Mouse (Mus musculus) embryonic facial prominence, embryonic 11.5 days (tissue): ENCODE measurements at regions not wholly inside any gene's neighbourhood (a gene's known extent, or its start where the extent isn't known, plus 50 kb on each side); places are given as distances from the start of the nearest gene placed in this dataset.

Experiments
- ATAC-seq: fragments of 200-750 bp; cut with Nextera tagmentation; replicated peaks from 2 replicates; pipeline ENCODE4 v1.8.0; 2017; ENCODE audit warnings: low read depth; ENCODE audit not compliant: insufficient number of reproducible peaks, low FRiP score, low TSS enrichment
- DNase-seq: peaks from one replicate; pipeline ENCODE4 v3.0.0-alpha.2; 2015; ENCODE audit warnings: low spot score
- H3K27ac ChIP-seq: fragments of 300-500 bp; sonication (generic); replicated peaks from 2 replicates; pipeline ENCODE4 v1.5.1; 2014; ENCODE audit warnings: mild to moderate bottlenecking, low read depth, low read length, control low read depth
- H3K27me3 ChIP-seq: fragments of 300-500 bp; sonication (generic); 2 replicates; pipeline ENCODE4 v1.6.1; 2014; ENCODE audit warnings: mild to moderate bottlenecking, low read length, moderate library complexity, mixed read lengths; ENCODE audit not compliant: control insufficient read depth, insufficient read depth
- H3K36me3 ChIP-seq: fragments of 300-500 bp; sonication (generic); replicated peaks from 2 replicates; pipeline ENCODE4 v1.6.1; 2014; ENCODE audit warnings: low read depth, mild to moderate bottlenecking, low read length, moderate library complexity, mixed read lengths; ENCODE audit not compliant: control insufficient read depth, insufficient read depth
- H3K4me1 ChIP-seq: fragments of 300-500 bp; sonication (generic); 2 replicates; pipeline ENCODE4 v1.6.1; 2014; ENCODE audit warnings: low read length, mixed read lengths; ENCODE audit not compliant: control insufficient read depth, insufficient read depth
- H3K4me2 ChIP-seq: fragments of 300-500 bp; sonication (generic); 2 replicates; pipeline ENCODE4 v1.6.1; 2014; ENCODE audit warnings: low read depth, mild to moderate bottlenecking, control low read depth, low read length, moderate library complexity
- H3K4me3 ChIP-seq: fragments of 300-500 bp; sonication (generic); 2 replicates; pipeline ENCODE4 v1.5.1; 2014; ENCODE audit warnings: low read depth, low read length, control low read depth
- H3K9ac ChIP-seq: fragments of 300-500 bp; sonication (generic); replicated peaks from 2 replicates; pipeline ENCODE4 v1.6.1; 2014; ENCODE audit warnings: mild to moderate bottlenecking, control low read depth, low read length
- H3K9me3 ChIP-seq: fragments of 300-500 bp; sonication (generic); replicated peaks from 2 replicates; pipeline ENCODE4 v1.6.1; 2016; ENCODE audit warnings: mild to moderate bottlenecking, low read length, inconsistent platforms, mixed read lengths; ENCODE audit not compliant: control insufficient read depth
- WGBS: fragments of 180-500 bp; shearing (Covaris S2); extraction: QIAGEN DNeasy Blood & Tissue Kit; methylation state at CpG from one replicate; pipeline ENCODE4 v1.1.7; 2014; 5-methylcytosine and 5-hydroxymethylcytosine counted together

- H3K27me3 ChIP-seq: no peaks in the 10 kb centered on the region
- H3K4me3 ChIP-seq: no peak overlapping the region
- H3K27ac ChIP-seq: no peak overlapping the region
- DNase-seq (no peak), ATAC-seq (no peak)
- H3K9ac ChIP-seq: no peak overlapping the region
- H3K4me2 ChIP-seq: no peak overlapping the region
- no peaks in the 10 kb centered on the region for H3K4me1 ChIP-seq
- no peaks in the 10 kb centered on the region for H3K9me3 ChIP-seq
- 78% methylated on average over 4 of the region's 4 CpGs for WGBS
- no peaks in the 10 kb centered on the region for H3K36me3 ChIP-seq
These were observed 181.4 kb upstream of the Adgrl2 start for GRCm38 (mm10) chr3:149171766-149172165.

DNA sequence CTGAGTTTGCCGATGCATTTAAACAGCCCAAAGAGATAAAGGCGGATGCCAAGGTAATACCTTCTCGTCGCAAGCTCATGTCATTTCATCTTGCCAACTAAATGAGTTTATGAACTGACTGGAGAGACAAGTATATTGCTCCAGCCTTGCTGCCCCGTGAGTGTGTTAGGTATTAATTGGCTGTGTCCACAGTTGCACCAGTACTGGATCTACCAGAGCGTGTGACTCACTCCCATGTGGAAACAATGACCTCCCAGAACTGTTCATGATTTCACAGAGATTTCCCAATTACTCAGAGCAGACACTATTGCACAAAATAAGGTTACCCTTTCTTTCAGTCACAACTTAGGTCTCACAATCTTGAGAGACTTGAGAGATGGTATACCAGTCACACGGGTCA is 179.8 kb upstream of the Adgrl2 start:
- Histone ChIP-seq H3K27me3 (no peaks in the 10 kb centered on the region), H3K4me1 (no peaks in the 10 kb centered on the region), H3K27ac (no peak overlapping the region), H3K9me3 (no peaks in the 10 kb centered on the region), H3K9ac (no peak overlapping the region), H3K36me3 (no peaks in the 10 kb centered on the region), H3K4me2 (no peak overlapping the region), H3K4me3 (no peak overlapping the region)
- DNase-seq: no peak
- no peak for ATAC-seq
- 80% methylated on average over 7 of the region's 7 CpGs for WGBS

DNA sequence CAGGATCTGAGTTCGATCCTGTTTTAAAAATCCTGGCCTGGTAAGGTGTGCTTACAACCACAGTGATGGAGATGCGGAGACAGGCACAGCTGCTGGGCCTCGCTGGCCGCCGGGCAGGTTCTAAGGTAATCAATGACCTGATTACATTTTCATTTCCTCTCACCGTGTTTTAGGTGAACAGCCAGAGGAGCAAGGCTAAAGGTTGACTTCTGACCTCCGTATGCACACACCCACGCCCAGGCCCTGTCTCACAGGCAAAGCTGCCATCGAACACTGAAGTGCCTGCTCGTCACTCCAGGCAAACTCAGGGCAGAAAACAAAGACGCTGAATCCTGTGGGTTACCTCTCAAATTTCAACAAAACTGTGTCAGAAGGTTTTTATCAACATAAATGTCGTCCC is 179.1 kb upstream of the Adgrl2 start:
- WGBS: 56% methylated on average over 12 of the region's 12 CpGs
- no peak overlapping the region for H3K4me3 ChIP-seq
- H3K4me1 ChIP-seq: no peaks in the 10 kb centered on the region
- no peaks in the 10 kb centered on the region for H3K36me3 ChIP-seq
- no peak overlapping the region for H3K27ac ChIP-seq
- no peak overlapping the region for H3K9ac ChIP-seq
- no peaks in the 10 kb centered on the region for H3K9me3 ChIP-seq
- no peak for ATAC-seq
- H3K27me3 ChIP-seq: no peaks in the 10 kb centered on the region
- no peak for DNase-seq
- H3K4me2 ChIP-seq: no peak overlapping the region

DNA sequence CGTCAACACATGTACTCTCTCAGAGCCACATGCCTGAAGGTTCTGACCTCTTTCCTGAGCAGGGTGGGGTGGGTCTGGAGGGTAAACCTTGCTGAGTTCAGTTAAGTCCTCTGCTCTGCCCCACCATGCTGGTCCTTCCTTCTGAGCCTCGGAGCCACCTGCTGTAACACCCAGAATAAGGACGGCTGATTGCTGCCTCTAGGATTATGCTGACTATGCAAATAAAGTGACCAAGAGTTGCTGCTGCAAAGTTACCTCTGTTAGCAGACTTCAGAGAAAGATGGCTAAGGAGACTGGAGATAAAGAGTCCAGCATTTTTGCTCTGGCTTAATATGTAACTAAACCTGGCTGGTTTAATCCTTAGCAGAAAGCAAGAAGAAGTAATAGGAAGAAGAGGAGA is 177.6 kb upstream of the Adgrl2 start:
- no peaks in the 10 kb centered on the region for H3K9me3 ChIP-seq
- DNase-seq (no peak), ATAC-seq (no peak)
- H3K36me3 ChIP-seq: no peaks in the 10 kb centered on the region
- no peak overlapping the region for H3K4me3 ChIP-seq
- WGBS: 77% methylated on average over 3 of the region's 3 CpGs
- H3K27me3 ChIP-seq: no peaks in the 10 kb centered on the region
- no peak overlapping the region for H3K4me2 ChIP-seq
- no peak overlapping the region for H3K9ac ChIP-seq
- H3K4me1 ChIP-seq: no peaks in the 10 kb centered on the region
- H3K27ac ChIP-seq: no peak overlapping the region

- DNase-seq (no peak), ATAC-seq (no peak)
- Histone ChIP-seq H3K36me3 (no peaks in the 10 kb centered on the region), H3K4me3 (no peak overlapping the region), H3K4me1 (no peaks in the 10 kb centered on the region), H3K4me2 (no peak overlapping the region), H3K9ac (no peak overlapping the region), H3K27ac (no peak overlapping the region), H3K27me3 (no peaks in the 10 kb centered on the region), H3K9me3 (no peaks in the 10 kb centered on the region)
- 92% methylated on average over 4 of the region's 4 CpGs for WGBS
These were observed 174.4 kb upstream of the Adgrl2 start for GRCm38 (mm10) chr3:149164804-149165203.

DNA sequence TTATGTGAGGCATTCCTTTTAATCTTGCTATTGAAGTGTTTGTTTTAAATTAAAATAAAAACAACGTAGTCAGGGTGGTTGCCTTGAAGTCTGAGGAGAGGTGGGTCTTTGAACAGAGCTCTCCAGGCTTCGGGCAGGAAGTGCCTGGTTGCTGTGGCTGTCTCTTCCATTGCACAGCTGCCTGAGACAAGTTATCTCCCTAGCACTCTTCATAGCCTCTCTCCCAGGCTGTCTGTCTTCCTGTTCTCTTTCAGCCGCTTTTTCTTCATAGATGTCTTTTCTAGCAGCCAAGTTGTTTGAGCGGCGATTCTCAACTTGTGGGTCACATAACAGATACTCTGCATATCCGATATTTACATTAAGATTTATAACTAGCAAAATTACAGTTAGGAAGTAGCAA is 173.2 kb upstream of the Adgrl2 start:
- no peak for DNase-seq
- WGBS: 89% methylated on average over 6 of the region's 6 CpGs
- no peak for ATAC-seq

GRCm38 (mm10) chr3:149160833-149161232 is 170.5 kb upstream of the Adgrl2 start:
- no peaks in the 10 kb centered on the region for H3K4me1 ChIP-seq
- H3K36me3 ChIP-seq: no peaks in the 10 kb centered on the region
- no peaks in the 10 kb centered on the region for H3K9me3 ChIP-seq
- WGBS: 84% methylated on average over 11 of the region's 11 CpGs
- H3K4me3 ChIP-seq: no peak overlapping the region
- no peaks in the 10 kb centered on the region for H3K27me3 ChIP-seq
- no peak overlapping the region for H3K4me2 ChIP-seq
- ATAC-seq (no peak), DNase-seq (no peak)
- H3K9ac ChIP-seq: no peak overlapping the region
- no peak overlapping the region for H3K27ac ChIP-seq

More for the DNA sequence above, 173.2 kb upstream of the Adgrl2 start:
- Histone ChIP-seq H3K27me3 (no peaks in the 10 kb centered on the region), H3K36me3 (no peaks in the 10 kb centered on the region), H3K4me3 (no peak overlapping the region), H3K4me2 (no peak overlapping the region), H3K9me3 (no peaks in the 10 kb centered on the region), H3K4me1 (no peaks in the 10 kb centered on the region), H3K9ac (no peak overlapping the region), H3K27ac (no peak overlapping the region)

GRCm38 (mm10) chr3:149157381-149157780 is 167.0 kb upstream of the Adgrl2 start:
- Histone ChIP-seq H3K9me3 (no peaks in the 10 kb centered on the region), H3K9ac (no peak overlapping the region)
- WGBS: 89% methylated on average over 8 of the region's 8 CpGs

More at GRCm38 (mm10) chr3:149157381-149157780, 167.0 kb upstream of the Adgrl2 start:
- ATAC-seq: no peak
- Histone ChIP-seq H3K36me3 (no peaks in the 10 kb centered on the region), H3K4me3 (no peak overlapping the region), H3K4me1 (no peaks in the 10 kb centered on the region), H3K27ac (no peak overlapping the region), H3K27me3 (no peaks in the 10 kb centered on the region), H3K4me2 (no peak overlapping the region)
- DNase-seq: no peak
